Mouse (Mus musculus): ENCODE measurements around the gene Herpud2. TPM values are rescaled to one million over a fixed set of nuclear protein-coding genes. Genes with fewer than 3 reads are reported as not detected.

Gene Herpud2
- polyA plus RNA-seq, 1 experiment from 2014 or later = 15.1 TPM

GRCm38 (mm10) chr9:25090853-25091252, 60.8 kb downstream of the Herpud2 start:
- WGBS (ENCODE audit: insufficient replicate concordance) = 32% methylated on average over 1 of the region's 1 CpGs
- H3K4me3 ChIP-seq (replicated peaks) = no peak overlapping the region
- no peak for ATAC-seq (ENCODE audit: insufficient read depth)
- no peak overlapping the region for H3K4me2 ChIP-seq
- H3K9me3 ChIP-seq (replicated peaks) = no peaks in the 10 kb centered on the region
- H3K27me3 ChIP-seq = no peaks in the 10 kb centered on the region
- H3K36me3 ChIP-seq (replicated peaks) = no peaks in the 10 kb centered on the region
- H3K27ac ChIP-seq (replicated peaks) = no peak overlapping the region
- H3K4me1 ChIP-seq (replicated peaks) = no peaks in the 10 kb centered on the region
- H3K9ac ChIP-seq = no peak overlapping the region

- no peak for ATAC-seq (ENCODE audit: insufficient read depth)
- Histone ChIP-seq H3K4me1 (replicated peaks) (no peaks in the 10 kb centered on the region), H3K27ac (replicated peaks) (no peak within 1 kb of the TSS), H3K36me3 (replicated peaks) (no peaks in the 10 kb centered on the region), H3K9me3 (replicated peaks) (no peaks in the 10 kb centered on the region), H3K4me3 (replicated peaks) (no peak within 1 kb of the TSS), H3K9ac (no peak within 1 kb of the TSS), H3K27me3 (no peaks in the 10 kb centered on the region), H3K4me2 (no peak within 1 kb of the TSS)
- WGBS (ENCODE audit: insufficient replicate concordance) = 39% methylated on average over 2 of the region's 2 CpGs
Observed at GRCm38 (mm10) chr9:25089122-25089521, 62.5 kb downstream of the Herpud2 start, which contains the start of gene Gm10181. Gene Gm10181 (plus strand): TSS chr9:25089422.

GRCm38 (mm10) chr9:25076505-25076904, 75.1 kb downstream of the Herpud2 start:
- H3K9me3 ChIP-seq (replicated peaks) = no peaks in the 10 kb centered on the region
- H3K27ac ChIP-seq (replicated peaks) = no peak overlapping the region
- H3K4me3 ChIP-seq (replicated peaks) = no peak overlapping the region
- no peaks in the 10 kb centered on the region for H3K27me3 ChIP-seq
- no peak overlapping the region for H3K4me2 ChIP-seq
- H3K4me1 ChIP-seq (replicated peaks) = no peaks in the 10 kb centered on the region
- H3K9ac ChIP-seq = no peak overlapping the region
- ATAC-seq (ENCODE audit: insufficient read depth) = no peak
- no peaks in the 10 kb centered on the region for H3K36me3 ChIP-seq (replicated peaks)
- 63% methylated on average over 1 of the region's 1 CpGs for WGBS (ENCODE audit: insufficient replicate concordance)

GRCm38 (mm10) chr9:25075977-25076376, 75.6 kb downstream of the Herpud2 start:
- Histone ChIP-seq H3K9me3 (replicated peaks) (no peaks in the 10 kb centered on the region), H3K36me3 (replicated peaks) (no peaks in the 10 kb centered on the region), H3K9ac (no peak overlapping the region), H3K27ac (replicated peaks) (no peak overlapping the region), H3K4me1 (replicated peaks) (no peaks in the 10 kb centered on the region), H3K4me2 (no peak overlapping the region), H3K27me3 (no peaks in the 10 kb centered on the region), H3K4me3 (replicated peaks) (no peak overlapping the region)
- no peak for ATAC-seq (ENCODE audit: insufficient read depth)
- 12% methylated on average over 3 of the region's 3 CpGs for WGBS (ENCODE audit: insufficient replicate concordance)

- no peak for ATAC-seq (ENCODE audit: insufficient read depth)
- H3K9ac ChIP-seq = no peak overlapping the region
- H3K27me3 ChIP-seq = no peaks in the 10 kb centered on the region
- no peak overlapping the region for H3K4me3 ChIP-seq (replicated peaks)
- no peaks in the 10 kb centered on the region for H3K9me3 ChIP-seq (replicated peaks)
- WGBS (ENCODE audit: insufficient replicate concordance) = 64% methylated on average over 1 of the region's 1 CpGs
- H3K27ac ChIP-seq (replicated peaks) = no peak overlapping the region
- H3K36me3 ChIP-seq (replicated peaks) = no peaks in the 10 kb centered on the region
- no peaks in the 10 kb centered on the region for H3K4me1 ChIP-seq (replicated peaks)
- no peak overlapping the region for H3K4me2 ChIP-seq
Observed at GRCm38 (mm10) chr9:25072666-25073065, 79.0 kb downstream of the Herpud2 start.

GRCm38 (mm10) chr9:25058726-25059125, 92.9 kb downstream of the Herpud2 start:
- ATAC-seq (ENCODE audit: insufficient read depth) = no peak
- 32% methylated on average over 2 of the region's 3 CpGs for WGBS (ENCODE audit: insufficient replicate concordance)
- Histone ChIP-seq H3K4me2 (no peak overlapping the region), H3K4me1 (replicated peaks) (no peaks in the 10 kb centered on the region), H3K36me3 (replicated peaks) (no peaks in the 10 kb centered on the region), H3K4me3 (replicated peaks) (no peak overlapping the region), H3K9me3 (replicated peaks) (no peaks in the 10 kb centered on the region), H3K27ac (replicated peaks) (no peak overlapping the region), H3K27me3 (no peaks in the 10 kb centered on the region), H3K9ac (no peak overlapping the region)

Other genes starting within 250 kb of the Herpud2 start
- gene Gm10181, start 62.4 kb downstream of the Herpud2 start, polyA plus RNA-seq (2015; fragmentation: Nextera tagmentation; extraction: Ambion mirVana) = not detected in 2 replicates
- 79.4 and 89.8 TPM in 2 replicates for gene Sept7, start 100.6 kb upstream of the Herpud2 start, polyA plus RNA-seq (2015; fragmentation: Nextera tagmentation; extraction: Ambion mirVana)

Measured in liver, embryonic 15.5 days (tissue).